17 mouse cellular contexts compared by ENCODE assay signal in the genomic region with DNA sequence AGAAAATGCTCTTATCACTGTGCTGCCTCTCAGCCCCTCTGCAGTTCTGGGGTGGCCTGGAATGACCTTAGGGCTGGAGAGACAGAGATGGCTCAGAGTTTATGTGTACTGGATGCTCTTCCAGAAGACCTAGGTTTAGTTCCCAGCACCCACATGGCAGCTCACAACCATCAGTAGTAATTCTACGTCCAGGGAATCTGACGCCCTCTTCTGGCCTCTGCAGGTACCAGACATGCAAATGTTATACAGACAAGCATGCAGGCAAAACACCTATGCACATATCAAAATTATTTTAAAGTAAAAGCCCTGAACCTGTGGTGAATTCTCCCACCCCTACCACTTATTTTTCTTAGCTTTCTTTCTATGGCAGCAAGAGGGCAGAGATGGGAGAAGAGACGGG. TPM values are rescaled to one million over a fixed set of nuclear protein-coding genes. Genes with fewer than 3 reads are reported as not detected.
"Had no signal": no experiment of that assay in that cellular context is flagged by ENCODE, and none has a peak within 500 bp of the region (broad histone marks: within the 10 kb centered on the region; RNA-seq: fewer than 3 reads in every experiment).

No protein-coding gene starts in this region.

- H3K27ac ChIP-seq: lung, embryonic 15.5 days; midbrain, embryonic 13.5 days; midbrain, embryonic 15.5 days; neural tube, embryonic 12.5 days; stomach, embryonic 15.5 days; stomach, postnatal 0 days had no signal

- H3K4me3 ChIP-seq: lung, embryonic 15.5 days; megakaryocyte, embryonic 14.5 days; midbrain, embryonic 13.5 days; midbrain, embryonic 15.5 days; neural tube, embryonic 12.5 days; stomach, embryonic 15.5 days had no signal

- DNase-seq: liver, postnatal 0 days; lung, adult 2 months; lung, postnatal 14 days; lung, postnatal 36 days; right cerebral cortex, postnatal 14 days; thymus, postnatal 14 days; thymus, postnatal 36 days had no signal

RNA-seq across cellular contexts. Expression of a gene that starts 1.7 kb away (rescaled TPM):
- total RNA-seq: monocyte, adult 5-6 weeks; neutrophil, adult 5-6 weeks had no signal
- polyA plus RNA-seq: liver, postnatal 0 days; lung, embryonic 15.5 days; midbrain, embryonic 11.5 days; midbrain, embryonic 13.5 days; neural tube, embryonic 12.5 days; stomach, embryonic 15.5 days; stomach, postnatal 0 days had no signal
